Comparison of ENCODE assay signal across 10 mouse cellular contexts in genomic region chr2:128408718-128409117, GRCm38 (mm10).
DNase-seq lines count a peak whose midpoint lies in the region; ATAC-seq and TF ChIP-seq lines count a peak whose summit lies in the region.
"Had no signal": no experiment of that assay in that cellular context is flagged by ENCODE, and none has a peak within 500 bp of the region (broad histone marks: within the 10 kb centered on the region; RNA-seq: fewer than 3 reads in every experiment).

No protein-coding gene starts in this region.

- no peak overlapping the region for H3K4me2 ChIP-seq in kidney, postnatal 0 days (ENCODE audit: low read length)
- no peak overlapping the region for H3K4me2 ChIP-seq in kidney, embryonic 16.5 days (replicated peaks; ENCODE audit: low read depth, low read length)
- H3K4me2 ChIP-seq in CH12.LX (ENCODE audit: insufficient read depth, low read depth, poor library complexity, severe bottlenecking): no peak overlapping the region
- H3K4me2 ChIP-seq: embryonic facial prominence, embryonic 12.5 days; liver, embryonic 15.5 days had no signal

- TF ChIP-seq CTCF in kidney, postnatal 0 days (IDR thresholded peaks at IDR 0.05; ENCODE audit: low read depth): peak; percentile 71
- peak; percentile 64 to 77 for TF ChIP-seq CTCF in CH12.LX (conservative IDR thresholded peaks at IDR 0.05 in 1 of 2, IDR thresholded peaks at IDR 0.05 in 1 of 2; ENCODE audit: low read depth in 2 of 2, low read length in 2 of 2)

- dilution Hi-C loops in CH12.LX (cut with MboI; ENCODE audit: extremely low pct_ligation_motif_present, extremely low pct_unique_long_range_greater_than_20kb, low sequenced_read_pairs): no loop called here

- H3K9ac ChIP-seq in kidney, postnatal 0 days (ENCODE audit: low read depth, low read length): no peak overlapping the region
- no peak overlapping the region for H3K9ac ChIP-seq in kidney, embryonic 16.5 days (replicated peaks; ENCODE audit: low read length)
- H3K9ac ChIP-seq in CH12.LX (ENCODE audit: insufficient read depth, low read depth): no peak overlapping the region
- H3K9ac ChIP-seq: embryonic facial prominence, embryonic 12.5 days; liver, embryonic 15.5 days had no signal

- DNase-seq in kidney, postnatal 0 days (ENCODE audit: low spot score): peak; percentile 68
- peak; percentile 66 for DNase-seq in CH12.LX (ENCODE audit: extremely low read depth)
- DNase-seq in adrenal gland, adult 2 months: peak; percentile 43
- peak; percentile 53 to 70 for DNase-seq in heart, postnatal 36 days
- peak; percentile 67 to 76 for DNase-seq in natural killer cell, adult 2 months (ENCODE audit: low spot score in 2 of 2)
- DNase-seq in Muller cell, postnatal 12 days (ENCODE audit: inconsistent ontology term): no peak

- H3K9me3 ChIP-seq in kidney, postnatal 0 days (replicated peaks; ENCODE audit: low read length): no peaks in the 10 kb centered on the region
- H3K9me3 ChIP-seq in kidney, embryonic 16.5 days (ENCODE audit: low read length): no peaks in the 10 kb centered on the region
- peaks cover 10% of the 10 kb centered on the region for H3K9me3 ChIP-seq in CH12.LX (replicated peaks; ENCODE audit: low read length)
- H3K9me3 ChIP-seq: embryonic facial prominence, embryonic 12.5 days; liver, embryonic 15.5 days had no signal

- intact Hi-C loops in heart, postnatal 36 days (cut with DNase I): loop anchor here (1.0 kb wide), 1 partner anchor 519 kb away; no protein-coding TSS in a partner anchor

- no peak for TF ChIP-seq EP300 in CH12.LX (IDR thresholded peaks at IDR 0.05; ENCODE audit: low read length)

- no peak for TF ChIP-seq POLR2A in CH12.LX (IDR thresholded peaks at IDR 0.05; ENCODE audit: low read depth, low read length)

- H3K4me3 ChIP-seq in kidney, postnatal 0 days (replicated peaks; ENCODE audit: low read depth, low read length): no peak overlapping the region
- H3K4me3 ChIP-seq in kidney, embryonic 16.5 days (ENCODE audit: low read length): no peak overlapping the region
- no peak overlapping the region for H3K4me3 ChIP-seq in CH12.LX (replicated peaks in 1 of 3; ENCODE audit: low read depth in 2 of 3, low read length in 2 of 3, poor library complexity in 1 of 3)
- H3K4me3 ChIP-seq: embryonic facial prominence, embryonic 12.5 days; liver, embryonic 15.5 days had no signal

- peak; percentile 74 for TF ChIP-seq RAD21 in CH12.LX (IDR thresholded peaks at IDR 0.05; ENCODE audit: low read depth, low read length)

- in situ Hi-C loops in CH12.LX (cut with MboI; ENCODE audit: low pct_ligation_motif_present, low pct_unique_long_range_greater_than_20kb, low sequenced_read_pairs): loop anchor here (10.0 kb wide), 1 partner anchor 136 kb away; no protein-coding TSS in a partner anchor

- no peak overlapping the region for H3K27ac ChIP-seq in kidney, postnatal 0 days
- no peak overlapping the region for H3K27ac ChIP-seq in kidney, embryonic 16.5 days (ENCODE audit: low read length)
- H3K27ac ChIP-seq in CH12.LX (ENCODE audit: insufficient read depth, low read depth): no peak overlapping the region
- H3K27ac ChIP-seq: embryonic facial prominence, embryonic 12.5 days; liver, embryonic 15.5 days had no signal

- H3K36me3 ChIP-seq in kidney, postnatal 0 days (ENCODE audit: insufficient read depth, low read length): no peaks in the 10 kb centered on the region
- no peaks in the 10 kb centered on the region for H3K36me3 ChIP-seq in kidney, embryonic 16.5 days (ENCODE audit: insufficient read depth, low read length)
- peaks cover 5 to 11% of the 10 kb centered on the region in 2 experiments for H3K36me3 ChIP-seq in CH12.LX (replicated peaks in 1 of 2; ENCODE audit: control insufficient read depth in 1 of 2, insufficient read depth in 1 of 2, low read length in 1 of 2)
- H3K36me3 ChIP-seq: embryonic facial prominence, embryonic 12.5 days; liver, embryonic 15.5 days had no signal

- H3K4me1 ChIP-seq in kidney, postnatal 0 days (replicated peaks; ENCODE audit: insufficient read depth, low read length): no peaks in the 10 kb centered on the region
- H3K4me1 ChIP-seq in kidney, embryonic 16.5 days (ENCODE audit: insufficient read depth, low read length): peaks cover 25% of the 10 kb centered on the region
- peaks cover 21 to 81% of the 10 kb centered on the region in 2 experiments for H3K4me1 ChIP-seq in CH12.LX (ENCODE audit: control insufficient read depth in 1 of 2, insufficient read depth in 2 of 2)

- H3K79me2 ChIP-seq in CH12.LX (replicated peaks; ENCODE audit: control insufficient read depth, extremely low read depth, insufficient read depth, poor library complexity, severe bottlenecking): 0 out of 2 replicates have a peak, but pooled peaks cover 2% of the 10 kb centered on the region

- ATAC-seq in kidney, postnatal 0 days (replicated peaks; ENCODE audit: low FRiP score, low read depth): no peak
- ATAC-seq in kidney, embryonic 16.5 days (ENCODE audit: low FRiP score, low TSS enrichment): no peak
- ATAC-seq in erythroblast, adult 5-6 weeks (replicated peaks; ENCODE audit: low FRiP score, poor library complexity, severe bottlenecking): no peak

- no peaks in the 10 kb centered on the region for H3K27me3 ChIP-seq in kidney, postnatal 0 days (ENCODE audit: insufficient read depth, low read length)
- H3K27me3 ChIP-seq in kidney, embryonic 16.5 days (ENCODE audit: insufficient read depth, low read length): no peaks in the 10 kb centered on the region
- no peaks in the 10 kb centered on the region for H3K27me3 ChIP-seq in CH12.LX (replicated peaks)
- H3K27me3 ChIP-seq: liver, embryonic 15.5 days had no signal

- 29% methylated on average over 6 of the region's 6 CpGs for WGBS in kidney, postnatal 0 days
- WGBS in kidney, embryonic 16.5 days: 37% methylated on average over 6 of the region's 6 CpGs

TF ChIP-seq in CH12.LX, 34 proteins besides CTCF, POLR2A, EP300 and RAD21:
- TF ChIP-seq ZNF384 (IDR thresholded peaks at IDR 0.05; ENCODE audit: low read depth, low read length) (no peak), BHLHE40 (IDR thresholded peaks at IDR 0.05; ENCODE audit: low read depth, low read length) (no peak), SMC3 (IDR thresholded peaks at IDR 0.05; ENCODE audit: low read depth, low read length) (peak; percentile 78), MEF2A (IDR thresholded peaks at IDR 0.05; ENCODE audit: borderline replicate concordance, low read depth, low read length) (no peak), ZC3H11A (IDR thresholded peaks at IDR 0.05; ENCODE audit: low read depth, low read length) (peak; percentile 19; the same call in 1 of the 2 replicates), TBP (conservative IDR thresholded peaks at IDR 0.05; ENCODE audit: low read depth, low read length) (no peak), SIN3A (IDR thresholded peaks at IDR 0.05; ENCODE audit: low read length) (no peak), GABPA (IDR thresholded peaks at IDR 0.05; ENCODE audit: insufficient replicate concordance, low read depth, low read length) (no peak)
